Mouse (Mus musculus) cortical plate, adult 2 months (tissue): ENCODE results near the gene Smurf1. TPM values are rescaled to one million over a fixed set of nuclear protein-coding genes. Genes with fewer than 3 reads are reported as not detected.

Experiments
- H3K27ac ChIP-seq: fragments of 200-500 bp; 2 replicates; pipeline ENCODE4 v1.5.1; 2012; ENCODE audit warnings: low read length, control low read depth, inconsistent platforms; ENCODE audit not compliant: insufficient read depth
- H3K4me1 ChIP-seq: fragments of 200-500 bp; 2 replicates; pipeline ENCODE4 v1.6.1; 2011; ENCODE audit warnings: low read length; ENCODE audit not compliant: control insufficient read depth, insufficient read depth
- H3K4me3 ChIP-seq: fragments of 200-500 bp; 2 replicates; pipeline ENCODE4 v1.5.1; 2011; ENCODE audit warnings: mild to moderate bottlenecking, low read length, control low read depth; ENCODE audit not compliant: insufficient read depth
- CTCF ChIP-seq: fragments of 200-500 bp; IDR thresholded peaks from 2 replicates; pipeline ENCODE4 v1.5.1; 2011; ENCODE audit warnings: mild to moderate bottlenecking, control low read depth, low read length; ENCODE audit not compliant: insufficient read depth; ENCODE audit errors: extremely low read depth
- POLR2A ChIP-seq: fragments of 200-500 bp; IDR thresholded peaks from 2 replicates; pipeline ENCODE4 v1.6.1; 2011; ENCODE audit warnings: mild to moderate bottlenecking, low read length, control low read depth; ENCODE audit not compliant: insufficient read depth; ENCODE audit errors: extremely low read depth
- polyA plus RNA-seq: library from polyadenylated mRNA; depleted of rRNA; stranded (reverse); fragments of >200 nt; gene quantifications from 2 replicates; pipeline ENCODE4 v1.2.3, GENCODE M21; 2012

Gene Smurf1
- polyA plus RNA-seq, 1 experiment = 33.8 TPM

- TF ChIP-seq POLR2A = no peak
- TF ChIP-seq CTCF = no peak
These were observed 106.4 kb downstream of the Smurf1 start for GRCm38 (mm10) chr5:144859284-144859683.

GRCm38 (mm10) chr5:144858527-144858926 is 107.1 kb downstream of the Smurf1 start:
- Histone ChIP-seq H3K4me3 (no peak overlapping the region), H3K4me1 (no peaks in the 10 kb centered on the region), H3K27ac (no peak overlapping the region)
- TF ChIP-seq CTCF (no peak), POLR2A (no peak)

More at GRCm38 (mm10) chr5:144859284-144859683, 106.4 kb downstream of the Smurf1 start:
- no peak overlapping the region for H3K4me3 ChIP-seq
- H3K27ac ChIP-seq = no peak overlapping the region
- no peaks in the 10 kb centered on the region for H3K4me1 ChIP-seq

- no peak overlapping the region for H3K4me3 ChIP-seq
- no peak overlapping the region for H3K27ac ChIP-seq
- TF ChIP-seq CTCF = no peak
- TF ChIP-seq POLR2A = no peak
- H3K4me1 ChIP-seq = no peaks in the 10 kb centered on the region
These were observed 109.7 kb downstream of the Smurf1 start for GRCm38 (mm10) chr5:144855936-144856335.

GRCm38 (mm10) chr5:144853931-144854330 is 111.7 kb downstream of the Smurf1 start:
- Histone ChIP-seq H3K4me1 (no peaks in the 10 kb centered on the region), H3K27ac (no peak overlapping the region), H3K4me3 (no peak overlapping the region)
- TF ChIP-seq POLR2A = no peak
- TF ChIP-seq CTCF = no peak

- no peak overlapping the region for H3K27ac ChIP-seq
- no peak for TF ChIP-seq POLR2A
- no peak for TF ChIP-seq CTCF
- no peaks in the 10 kb centered on the region for H3K4me1 ChIP-seq
These were observed 113.8 kb downstream of the Smurf1 start for GRCm38 (mm10) chr5:144851820-144852219.

GRCm38 (mm10) chr5:144849932-144850331 is 115.7 kb downstream of the Smurf1 start:
- H3K27ac ChIP-seq = no peak overlapping the region
- TF ChIP-seq CTCF = no peak
- TF ChIP-seq POLR2A = no peak
- no peaks in the 10 kb centered on the region for H3K4me1 ChIP-seq
- H3K4me3 ChIP-seq = no peak overlapping the region

More at GRCm38 (mm10) chr5:144851820-144852219, 113.8 kb downstream of the Smurf1 start:
- no peak overlapping the region for H3K4me3 ChIP-seq

GRCm38 (mm10) chr5:144848735-144849134 is 116.9 kb downstream of the Smurf1 start:
- no peaks in the 10 kb centered on the region for H3K4me1 ChIP-seq
- no peak overlapping the region for H3K4me3 ChIP-seq
- H3K27ac ChIP-seq = no peak overlapping the region
- TF ChIP-seq POLR2A (no peak), CTCF (no peak)

GRCm38 (mm10) chr5:144845352-144845751 is 120.3 kb downstream of the Smurf1 start:
- H3K4me3 ChIP-seq = no peak overlapping the region
- H3K4me1 ChIP-seq = no peaks in the 10 kb centered on the region
- H3K27ac ChIP-seq = no peak overlapping the region
- no peak for TF ChIP-seq CTCF
- no peak for TF ChIP-seq POLR2A

GRCm38 (mm10) chr5:144836100-144836499 is 129.5 kb downstream of the Smurf1 start:
- TF ChIP-seq POLR2A (no peak), CTCF (0 out of 2 replicates have a peak, but pooled peaks have one; percentile 5)
- Histone ChIP-seq H3K4me1 (no peaks in the 10 kb centered on the region), H3K27ac (no peak overlapping the region), H3K4me3 (no peak overlapping the region)

- no peak for TF ChIP-seq CTCF
- no peak for TF ChIP-seq POLR2A
- Histone ChIP-seq H3K4me1 (0 out of 2 replicates have a peak, but pooled peaks cover 2% of the 10 kb centered on the region), H3K4me3 (no peak overlapping the region), H3K27ac (no peak overlapping the region)
These were observed 133.7 kb downstream of the Smurf1 start for GRCm38 (mm10) chr5:144831840-144832469.

- H3K27ac ChIP-seq = no peak overlapping the region
- no peak overlapping the region for H3K4me3 ChIP-seq
- H3K4me1 ChIP-seq = 0 out of 2 replicates have a peak, but pooled peaks cover 2% of the 10 kb centered on the region
- no peak for TF ChIP-seq POLR2A
- no peak for TF ChIP-seq CTCF
These were observed 136.0 kb downstream of the Smurf1 start for GRCm38 (mm10) chr5:144829631-144830030.
